Mouse (Mus musculus): ENCODE results near the gene Mrpl14.

- no peak for TF ChIP-seq CTCF (IDR thresholded peaks at IDR 0.05; ENCODE audit: control insufficient read depth, insufficient read depth, insufficient read length)
- no peak for TF ChIP-seq MYOD1 (IDR thresholded peaks at IDR 0.05; ENCODE audit: control insufficient read depth, insufficient read length, low read depth)
- no peak for TF ChIP-seq USF1 (IDR thresholded peaks at IDR 0.05; ENCODE audit: low read depth)
- TF ChIP-seq MAX (IDR thresholded peaks at IDR 0.05): no peak
Measured at GRCm38 (mm10) chr17:45644185-45644584, 41.9 kb upstream of the Mrpl14 start.

All from C2C12 (cell line).